Mouse (Mus musculus) brain, embryonic 14.5 days (tissue): Measurements from ENCODE around the gene Nfkb1. TPM values are rescaled to one million over a fixed set of nuclear protein-coding genes. Genes with fewer than 3 reads are reported as not detected.

Experiments
- DNase-seq: peaks from one replicate; pipeline ENCODE4 v3.0.0-alpha.2; 2011; ENCODE audit warnings: low read depth
- CTCF ChIP-seq: fragments of 200-500 bp; IDR thresholded peaks from 2 replicates; pipeline ENCODE4 v1.5.1; 2012; ENCODE audit warnings: inconsistent platforms, mild to moderate bottlenecking, moderate library complexity, borderline replicate concordance; ENCODE audit not compliant: insufficient read depth, insufficient read length; ENCODE audit errors: extremely low read depth
- POLR2A ChIP-seq: fragments of 200-500 bp; IDR thresholded peaks from 2 replicates; pipeline ENCODE4 v1.6.1; 2012; ENCODE audit warnings: mild to moderate bottlenecking, inconsistent platforms, borderline replicate concordance; ENCODE audit not compliant: poor library complexity, insufficient read depth, insufficient read length, severe bottlenecking; ENCODE audit errors: extremely low read depth
- polyA plus RNA-seq: library from polyadenylated mRNA; depleted of rRNA; stranded (reverse); fragments of >200 nt; gene quantifications from 2 replicates; pipeline ENCODE4 v1.2.3, GENCODE M21; 2012

Nfkb1 gene
- polyA plus RNA-seq, 1 experiment, result 25.5 TPM

DNA sequence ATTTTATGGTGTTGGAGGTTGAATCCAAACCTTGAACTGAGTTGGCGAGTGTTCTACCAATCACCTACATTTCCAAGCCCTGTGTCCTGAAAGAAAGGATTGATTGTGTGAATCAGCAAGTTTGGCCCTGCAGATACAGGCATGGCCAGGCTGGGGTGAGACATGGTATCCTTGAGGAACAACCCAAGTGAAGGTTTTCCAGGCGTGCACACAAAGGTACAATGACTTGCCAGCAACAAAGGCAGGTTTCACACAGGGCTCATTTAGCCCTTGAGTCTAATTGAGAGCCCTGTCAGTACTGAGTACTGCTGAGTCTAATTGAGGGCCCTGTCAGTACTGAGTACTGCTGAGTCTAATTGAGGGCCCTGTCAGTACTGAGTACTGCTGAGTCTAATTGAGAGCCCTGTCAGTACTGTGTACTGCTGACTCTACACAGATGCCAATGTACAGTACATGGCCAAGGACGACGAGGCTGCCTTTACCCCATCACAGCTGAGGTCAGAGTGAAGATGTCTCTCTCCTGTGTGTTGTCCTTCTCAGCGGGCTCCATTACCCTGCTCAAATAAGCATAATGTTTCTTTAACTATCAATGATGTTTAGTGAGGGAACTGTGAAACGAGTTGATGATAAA is 11.0 kb downstream of the Nfkb1 start:
- DNase-seq, result no peak
- no peak for TF ChIP-seq POLR2A
- no peak for TF ChIP-seq CTCF

DNA sequence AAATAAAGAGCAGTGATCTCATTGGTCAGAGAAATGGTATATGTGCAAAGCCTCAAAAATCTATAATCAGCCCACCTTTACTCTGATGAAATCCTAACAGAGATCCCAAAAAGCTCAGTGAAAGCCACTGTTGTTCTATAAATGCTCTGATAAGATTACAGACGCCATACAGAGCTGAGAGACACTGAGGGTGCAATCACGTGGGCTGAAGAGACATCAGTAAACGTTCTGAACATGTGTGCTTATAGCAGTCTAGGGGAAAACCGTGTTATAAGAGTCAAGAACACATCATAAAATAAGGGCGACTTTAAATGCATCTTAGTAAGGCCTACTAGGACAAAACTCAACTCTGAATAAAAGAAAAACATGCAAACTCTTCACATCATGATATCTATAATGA is 14.3 kb downstream of the Nfkb1 start:
- TF ChIP-seq POLR2A, result no peak
- no peak for TF ChIP-seq CTCF
- no peak for DNase-seq

DNA sequence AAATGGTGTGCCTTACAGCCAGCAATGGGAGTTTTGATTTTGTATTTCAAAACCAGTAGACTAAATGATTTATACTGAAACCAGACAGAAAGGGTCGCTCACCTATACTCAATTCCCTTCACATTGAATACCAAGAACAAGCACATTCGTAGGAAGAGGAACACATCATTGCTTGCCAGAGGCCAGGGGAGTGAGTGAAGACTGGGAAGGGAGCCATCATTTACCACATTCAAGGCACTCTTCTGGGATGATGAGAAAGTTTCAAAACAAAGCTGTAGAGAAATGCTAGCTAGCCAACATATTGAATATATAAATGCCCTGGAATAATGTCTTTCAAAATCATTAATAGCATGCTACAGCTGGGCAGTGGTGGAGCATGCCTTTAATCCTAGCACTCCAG is 15.0 kb downstream of the Nfkb1 start:
- no peak for TF ChIP-seq CTCF
- no peak for DNase-seq

DNA sequence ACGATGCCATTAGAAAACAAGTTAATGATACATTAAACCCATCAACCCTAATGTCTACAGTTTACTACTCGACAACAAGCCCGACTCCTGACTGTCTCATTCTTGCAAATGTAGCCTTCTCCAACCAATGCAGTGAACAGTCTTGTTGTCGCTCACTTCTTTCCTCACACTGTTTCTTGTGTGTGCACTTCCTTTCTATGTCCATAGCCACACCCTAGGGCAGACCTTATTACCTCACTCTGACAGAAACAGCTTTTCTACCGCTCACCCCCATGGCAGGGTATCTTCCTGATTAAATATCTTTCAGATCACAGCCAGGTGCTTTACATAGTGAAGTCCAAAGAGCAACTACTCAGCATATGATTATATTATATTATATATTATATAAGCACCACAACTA is 15.9 kb downstream of the Nfkb1 start:
- no peak for TF ChIP-seq CTCF
- TF ChIP-seq POLR2A, result no peak
- DNase-seq, result no peak

GRCm38 (mm10) chr3:135674716-135675392 is 16.5 kb downstream of the Nfkb1 start:
- no peak for DNase-seq
- TF ChIP-seq CTCF, result no peak
- TF ChIP-seq POLR2A, result no peak

DNA sequence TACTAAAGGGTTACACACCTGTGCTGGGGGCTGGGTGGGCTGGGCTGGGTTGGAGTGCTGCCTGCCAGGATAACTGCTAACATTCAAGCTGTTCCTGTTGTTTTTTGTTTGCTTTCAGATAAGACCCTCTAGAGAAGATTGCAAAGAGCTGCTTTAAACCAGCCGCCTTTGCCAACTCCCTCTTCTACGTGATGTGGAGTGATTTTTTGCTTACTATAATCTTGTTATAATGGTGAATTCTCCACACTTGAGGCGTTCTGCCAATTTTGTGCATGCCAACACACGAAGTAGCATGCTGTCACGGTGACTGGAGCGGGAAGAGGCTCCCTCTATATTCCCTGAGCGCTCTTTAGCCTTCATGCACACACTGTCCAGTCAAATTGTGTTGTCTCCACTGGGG is 17.7 kb downstream of the Nfkb1 start:
- TF ChIP-seq CTCF, result no peak
- TF ChIP-seq POLR2A, result no peak
- DNase-seq, result peak; percentile 79

- no peak for DNase-seq
- TF ChIP-seq POLR2A, result no peak
- no peak for TF ChIP-seq CTCF
These were observed 18.3 kb downstream of the Nfkb1 start for GRCm38 (mm10) chr3:135673041-135673440.

- DNase-seq, result peak; percentile 74
- no peak for TF ChIP-seq POLR2A
- no peak for TF ChIP-seq CTCF
These were observed 19.2 kb downstream of the Nfkb1 start for GRCm38 (mm10) chr3:135672135-135672534.

- no peak for TF ChIP-seq CTCF
- TF ChIP-seq POLR2A, result no peak
- DNase-seq, result no peak
These were observed 20.5 kb downstream of the Nfkb1 start for GRCm38 (mm10) chr3:135670869-135671268.

- no peak for DNase-seq
- no peak for TF ChIP-seq POLR2A
- no peak for TF ChIP-seq CTCF
These were observed 24.3 kb downstream of the Nfkb1 start for GRCm38 (mm10) chr3:135667084-135667483.

DNA sequence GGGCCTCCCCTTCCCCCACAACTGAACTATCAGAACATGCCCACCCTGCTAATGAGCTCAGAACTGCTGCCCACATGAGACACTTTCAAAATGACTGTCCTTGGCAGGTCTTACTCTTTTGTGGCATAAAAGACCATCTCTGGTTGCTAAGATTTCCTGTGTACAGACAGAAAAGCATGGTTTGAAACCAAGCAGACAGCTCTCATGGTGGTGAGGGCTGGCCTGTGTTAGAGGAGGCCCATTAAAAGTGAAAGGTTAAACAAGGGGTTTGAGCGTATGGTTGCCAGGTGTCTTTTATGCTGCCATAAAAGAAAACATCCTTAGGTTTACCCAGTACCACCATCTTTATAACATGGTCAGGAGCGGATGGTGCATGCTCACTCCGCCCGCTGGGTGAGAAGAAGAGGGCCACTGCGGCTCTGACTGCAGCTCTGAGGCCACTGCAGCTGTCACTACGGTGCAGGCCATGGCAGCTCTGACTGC is 25.5 kb downstream of the Nfkb1 start:
- DNase-seq, result peak; percentile 42
- TF ChIP-seq POLR2A (no peak), CTCF (no peak)
